Mouse (Mus musculus): ENCODE data around the gene Gpx1.

Gene Gpx1

DNA sequence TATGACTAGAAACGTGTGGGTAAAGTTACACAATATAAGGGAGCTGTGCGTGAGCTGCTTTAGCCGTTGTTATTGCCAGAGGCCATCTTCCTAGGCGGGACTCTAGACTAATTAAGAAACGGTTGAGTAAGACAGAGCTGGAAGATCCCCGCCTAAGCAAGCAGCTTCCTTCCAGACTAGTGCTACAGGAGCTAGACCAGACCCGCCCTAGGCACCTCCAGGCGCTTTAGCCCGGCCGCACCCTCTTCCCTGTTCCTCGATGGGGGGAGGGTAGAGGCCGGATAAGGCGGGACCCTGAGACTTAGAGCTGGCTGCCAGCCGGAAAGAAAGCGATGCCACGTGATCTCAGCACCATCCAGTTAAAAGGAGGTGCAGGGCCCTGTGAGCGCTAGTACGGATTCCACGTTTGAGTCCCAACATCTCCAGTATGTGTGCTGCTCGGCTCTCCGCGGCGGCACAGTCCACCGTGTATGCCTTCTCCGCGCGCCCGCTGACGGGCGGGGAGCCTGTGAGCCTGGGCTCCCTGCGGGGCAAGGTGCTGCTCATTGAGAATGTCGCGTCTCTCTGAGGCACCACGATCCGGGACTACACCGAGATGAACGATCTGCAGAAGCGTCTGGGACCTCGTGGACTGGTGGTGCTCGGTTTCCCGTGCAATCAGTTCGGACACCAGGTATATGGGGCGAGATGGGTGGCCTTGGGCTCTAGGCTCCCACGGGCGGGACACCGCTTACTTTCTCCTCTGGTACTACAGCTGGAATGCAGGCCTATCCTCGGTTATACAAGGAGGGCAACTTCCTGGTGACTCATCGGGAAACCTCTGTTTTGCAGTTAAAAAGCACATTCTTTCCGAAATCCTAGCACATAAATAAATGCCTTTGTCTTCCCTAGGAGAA lies at the start of gene Gpx1:
Gene Gpx1, plus strand, starts transcription at position 18 of the 896 bp plus-strand sequence.
- DNase-seq: peak; percentile 87 to 89

DNA sequence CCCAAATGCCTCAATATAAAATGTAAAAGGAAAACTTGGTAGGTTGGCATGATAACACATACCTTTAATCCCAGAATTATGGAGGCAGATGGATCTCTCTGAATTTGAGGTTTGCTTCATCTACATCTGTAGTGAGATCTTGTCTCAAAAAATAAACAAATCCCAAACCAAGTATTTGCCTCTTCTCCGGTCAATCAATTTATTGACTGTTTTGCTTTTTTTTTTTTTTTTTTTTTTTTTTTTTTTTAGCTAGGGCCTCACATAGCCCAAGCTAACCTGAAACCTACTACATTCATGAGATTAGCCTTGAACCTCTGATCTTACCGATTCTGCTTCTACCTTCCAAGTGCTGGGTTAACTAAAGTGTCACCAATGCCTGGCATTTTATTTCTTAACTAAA lies 49.4 kb upstream of the Gpx1 start:
- no peak for DNase-seq

DNA sequence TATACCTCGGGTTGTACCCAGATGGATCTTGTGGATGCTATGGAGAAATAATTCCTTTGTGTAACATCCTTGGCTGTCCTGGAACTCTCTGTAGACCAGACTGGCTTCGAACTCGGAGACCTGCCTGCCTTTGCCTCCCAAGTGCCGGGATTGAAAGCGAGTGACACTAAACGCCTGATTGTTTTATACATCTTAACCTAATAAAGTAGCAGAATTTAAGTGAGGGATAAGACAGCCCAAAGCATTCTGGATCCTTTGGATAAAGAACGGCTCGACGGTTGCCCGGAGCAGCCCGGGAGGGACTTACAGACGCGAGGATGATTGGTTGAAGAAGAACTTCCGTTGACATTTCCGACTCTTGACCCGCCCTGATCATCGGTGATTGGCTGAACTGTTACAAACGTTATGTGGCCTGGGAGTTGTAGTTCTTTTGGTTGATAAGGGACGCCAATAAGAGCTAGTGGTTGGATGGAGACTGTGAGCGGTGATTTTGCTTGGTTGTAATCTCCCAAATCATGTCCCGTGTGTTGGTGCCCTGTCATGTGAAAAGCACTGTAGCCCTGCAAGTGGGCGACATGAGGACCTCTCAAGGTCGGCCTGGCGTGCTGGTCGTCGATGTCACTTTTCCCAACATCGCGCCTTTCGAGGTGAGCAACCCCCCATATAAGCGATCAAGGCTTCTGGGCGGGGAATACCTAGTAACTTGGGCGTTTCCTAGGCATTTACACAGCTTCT lies 48.5 kb upstream of the Gpx1 start, which contains the start of gene Nicn1:
Gene Nicn1, plus strand, starts transcription at position 414 of the 735 bp plus-strand sequence.
- peak; percentile 85 to 88 for DNase-seq

DNA sequence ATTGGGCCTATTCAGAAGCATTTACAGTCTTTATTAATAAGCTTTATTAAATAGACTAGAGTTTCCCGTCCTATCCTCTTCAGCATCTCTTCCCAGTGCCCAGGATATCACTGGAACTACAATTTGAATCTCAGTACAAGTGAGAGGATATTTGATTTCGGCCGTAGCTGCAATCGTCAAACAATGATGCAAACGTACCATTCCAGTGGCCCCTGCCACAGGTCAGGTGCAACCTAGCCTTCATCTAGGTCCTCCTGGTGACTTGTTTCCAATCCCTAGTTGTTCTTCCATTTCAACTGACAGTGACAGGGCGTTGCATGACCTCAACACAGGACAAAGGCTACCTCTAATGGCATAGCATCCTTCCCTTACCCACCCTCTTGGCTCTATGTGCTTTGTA lies 47.9 kb upstream of the Gpx1 start:
- DNase-seq: no peak

DNA sequence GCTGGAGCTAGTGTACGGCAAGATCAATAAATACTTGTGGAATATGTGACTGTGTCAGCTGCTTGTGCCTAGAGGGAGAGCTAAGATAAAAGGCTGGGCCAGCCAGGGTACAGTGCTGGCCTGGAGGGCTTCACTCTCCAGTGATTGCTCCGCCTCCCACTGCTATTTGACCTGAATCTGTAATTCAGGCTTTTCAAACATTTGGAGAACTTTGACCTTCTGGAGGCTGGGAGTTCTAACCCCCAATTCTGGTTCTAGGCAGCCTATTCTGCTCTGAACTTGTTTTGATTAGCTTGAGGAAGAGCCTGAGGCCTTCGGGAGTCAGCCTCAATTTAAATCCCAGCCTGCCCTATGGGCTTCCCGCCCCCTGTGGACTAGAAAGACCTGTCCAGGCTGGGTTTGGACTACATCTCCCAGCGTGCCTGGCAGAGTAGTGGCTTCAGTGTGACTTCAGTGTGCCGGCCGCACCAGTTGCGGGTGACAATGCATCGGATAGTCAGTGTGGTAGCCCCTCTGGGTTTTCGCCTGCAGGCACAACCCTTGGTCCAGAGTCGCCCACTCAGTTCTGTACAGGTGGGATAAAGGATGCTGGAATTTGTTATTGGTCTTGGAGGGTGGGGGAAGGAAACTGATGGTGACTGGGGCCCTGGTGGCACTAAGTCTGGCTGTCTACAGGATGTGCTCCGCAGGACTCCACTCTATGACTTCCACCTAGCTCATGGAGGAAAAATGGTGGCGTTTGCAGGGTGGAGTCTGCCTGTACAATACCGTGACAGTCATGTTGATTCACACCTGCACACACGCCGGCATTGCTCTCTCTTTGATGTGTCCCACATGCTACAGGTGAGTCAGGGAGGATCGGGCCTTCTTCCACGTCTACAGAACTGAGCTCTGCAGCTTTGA lies 42.0 kb upstream of the Gpx1 start, which contains the start of gene Amt:
Gene Amt, plus strand, starts transcription at position 401 of the 903 bp plus-strand sequence.
- no peak for DNase-seq

DNA sequence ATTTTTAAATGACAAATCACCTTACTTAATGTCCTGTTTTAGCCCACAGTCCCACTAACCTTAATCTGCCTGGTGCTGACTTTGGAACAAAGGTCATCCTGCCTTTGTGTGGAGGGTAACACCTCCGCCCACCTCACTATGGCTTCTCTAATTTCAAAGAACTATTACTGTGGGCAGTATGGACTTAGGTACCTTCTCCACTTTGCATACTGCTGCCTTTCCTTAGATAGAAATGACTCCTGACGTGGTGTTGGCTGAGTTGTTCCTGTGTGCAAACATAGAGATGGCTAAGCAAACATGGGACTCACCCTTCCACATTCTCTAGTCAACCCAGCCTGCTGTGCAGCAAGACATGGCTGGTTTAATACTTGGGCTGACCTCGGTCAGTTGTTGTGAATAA lies 36.9 kb upstream of the Gpx1 start:
- DNase-seq: no peak

DNA sequence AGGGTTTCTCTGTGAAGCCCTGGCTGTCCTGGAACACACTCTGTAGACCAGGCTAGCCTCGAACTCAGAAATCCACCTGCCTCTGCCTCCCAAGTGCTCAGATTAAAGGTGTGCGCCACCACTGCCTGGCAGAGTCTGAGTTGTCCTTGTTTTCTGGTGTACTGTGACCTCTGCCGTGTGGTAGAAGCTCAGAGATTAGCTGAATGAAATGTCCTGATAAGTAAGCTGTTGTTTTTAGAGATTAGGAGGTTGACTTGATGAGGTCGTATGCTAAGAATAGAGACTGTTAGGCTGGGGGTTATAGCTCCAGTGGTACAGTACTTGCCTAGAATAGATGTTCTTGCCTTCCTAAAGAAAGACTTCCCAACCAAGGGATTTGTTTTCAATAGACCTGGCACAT lies 34.0 kb upstream of the Gpx1 start:
- DNase-seq: no peak

DNA sequence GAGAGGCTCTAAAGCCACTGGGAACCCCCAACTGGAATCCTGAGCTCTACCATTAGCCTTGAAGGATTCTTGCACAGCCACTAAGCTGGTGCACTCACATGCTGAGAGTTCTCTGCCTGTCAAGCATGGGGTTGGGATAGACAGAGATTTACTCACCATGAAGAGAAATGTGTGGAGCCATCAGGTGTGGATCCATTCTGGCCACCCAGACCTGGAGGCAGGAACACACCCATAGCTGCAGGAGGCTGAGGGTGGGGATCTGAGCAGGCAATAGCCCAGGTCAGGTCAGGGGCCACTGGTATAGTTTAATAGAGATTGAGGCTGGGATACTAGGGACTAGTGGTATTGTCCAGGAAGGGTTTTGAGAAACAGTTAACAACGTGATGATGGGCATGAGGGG lies 33.5 kb upstream of the Gpx1 start:
- DNase-seq: peak in 1 of 2 experiments; percentile 15

DNA sequence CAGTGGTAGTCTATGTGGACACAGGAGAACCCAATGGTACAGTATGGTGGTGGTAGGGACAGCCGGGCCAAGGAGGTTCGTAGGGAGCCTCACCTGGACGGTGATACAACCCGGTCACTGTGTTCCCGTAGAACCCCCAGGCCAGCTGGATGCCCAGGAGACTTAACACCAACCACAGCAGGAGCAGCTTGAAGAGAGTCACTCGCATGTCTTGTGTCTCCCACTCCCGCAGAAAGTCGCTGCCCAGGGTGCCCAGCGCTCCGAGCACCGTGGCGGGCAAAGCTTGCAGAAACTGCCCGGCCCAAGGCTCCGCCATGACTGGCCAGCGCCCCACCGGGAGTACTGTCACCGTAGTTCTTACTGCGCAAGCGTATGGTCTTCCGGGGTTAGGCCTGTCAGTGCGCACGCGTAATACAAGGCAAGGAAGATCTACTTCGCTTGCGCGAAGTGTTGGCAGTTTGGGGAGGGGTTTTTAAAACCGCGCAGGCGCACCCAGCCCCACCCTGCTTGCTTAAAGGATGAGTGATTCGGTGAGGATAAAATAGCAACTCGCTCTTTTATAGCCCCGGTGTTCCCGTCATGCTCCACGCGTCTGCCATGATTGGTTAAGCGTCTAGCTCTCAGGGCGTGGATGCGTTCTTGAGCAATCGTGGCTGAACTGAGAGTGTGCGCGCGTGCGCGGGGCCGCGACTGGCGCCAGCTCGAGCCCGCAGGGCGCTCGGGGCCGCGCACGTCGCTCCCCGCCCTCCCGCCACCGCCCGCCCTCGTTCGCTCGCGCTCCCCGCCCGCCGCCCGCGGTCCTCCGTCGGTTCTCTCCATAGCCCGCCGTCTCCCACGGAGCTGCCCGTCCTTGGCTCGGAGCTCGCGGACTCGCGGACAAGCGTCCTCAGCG lies 32.8 kb upstream of the Gpx1 start, which contains the start of the genes Rhoa and Tcta:
Gene Rhoa, plus strand, starts transcription at position 501 of the 892 bp plus-strand sequence.
Gene Tcta, minus strand, starts transcription at position 532 of the 892 bp plus-strand sequence.
- peak; percentile 95 to 98 for DNase-seq

DNA sequence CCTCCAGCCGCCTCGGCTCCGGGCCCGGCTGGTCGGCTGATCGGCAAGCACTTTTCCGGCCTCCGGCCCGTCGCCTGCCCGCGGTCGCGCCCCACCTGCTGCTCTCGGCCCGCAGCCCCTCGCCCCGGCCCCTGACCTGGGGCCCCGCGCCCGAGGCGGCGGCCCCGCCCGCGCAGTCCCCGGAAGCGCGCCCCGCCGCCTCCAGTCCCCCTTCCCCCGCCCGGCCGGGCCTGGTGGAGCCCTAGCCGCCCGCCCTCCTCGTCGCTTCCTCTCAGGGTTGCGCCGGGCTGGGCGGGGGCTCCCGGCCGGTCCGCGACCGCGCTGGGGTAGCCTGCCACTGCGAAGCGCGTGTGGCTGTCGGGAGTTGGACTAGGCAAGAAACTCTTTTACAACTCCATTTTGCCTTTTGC lies 32.1 kb upstream of the Gpx1 start:
- DNase-seq: peak; percentile 90 to 92

DNA sequence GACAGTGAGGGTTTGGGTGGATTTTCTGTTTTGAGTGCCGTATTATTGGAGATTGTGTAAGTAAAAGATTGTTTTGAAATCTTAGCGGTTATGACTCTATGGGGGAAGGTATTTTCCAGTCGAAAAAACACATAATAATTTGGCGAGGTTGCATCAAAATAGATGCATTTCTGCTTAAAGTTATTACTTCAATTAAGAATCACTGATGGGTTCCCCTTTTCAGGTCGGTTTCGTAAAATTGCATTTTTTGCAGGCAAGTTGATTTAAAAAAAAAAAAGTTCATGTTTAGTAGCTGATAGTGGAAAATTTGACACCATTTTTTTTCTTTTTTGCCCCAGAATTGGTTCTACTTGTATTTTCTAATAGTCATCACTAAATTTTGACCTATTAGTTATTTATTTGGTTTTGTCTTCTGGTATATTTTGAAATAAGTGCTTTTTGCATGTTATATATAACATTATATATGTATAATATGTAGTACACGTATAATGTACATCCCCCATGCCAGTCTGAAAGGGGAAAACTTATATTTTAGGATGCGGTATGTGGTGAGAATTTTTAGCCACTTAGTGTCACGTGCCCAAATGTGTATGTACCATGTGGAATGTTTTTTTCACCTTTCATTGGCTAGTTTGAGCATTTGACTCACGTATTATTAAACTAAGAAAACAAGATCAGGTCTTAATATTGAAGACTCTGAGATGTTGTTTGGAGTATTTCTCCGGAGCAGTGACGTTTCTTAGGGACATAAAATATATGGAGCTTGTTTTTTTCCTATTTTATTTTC lies 31.5 kb upstream of the Gpx1 start:
- peak in 1 of 2 experiments; percentile 16 for DNase-seq

DNA sequence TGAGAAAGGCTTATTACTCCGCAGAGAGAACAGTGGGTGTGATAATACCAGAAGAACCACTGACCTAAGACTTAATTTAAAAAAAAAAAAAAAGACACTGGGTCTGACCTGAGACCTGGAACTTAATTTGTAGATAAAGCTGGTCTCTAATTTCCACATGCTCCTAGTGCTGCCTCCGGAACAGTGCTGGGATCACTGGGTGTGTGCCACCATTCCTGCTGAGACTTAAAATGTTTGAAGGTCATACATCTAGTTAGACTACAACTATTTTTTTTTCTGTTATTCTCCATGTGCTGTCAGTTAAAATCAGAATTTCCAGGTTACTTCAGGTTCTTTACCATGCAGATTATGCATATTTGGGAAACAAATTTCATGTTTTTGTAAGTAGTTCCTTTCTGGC lies 30.6 kb upstream of the Gpx1 start:
- no peak for DNase-seq

DNA sequence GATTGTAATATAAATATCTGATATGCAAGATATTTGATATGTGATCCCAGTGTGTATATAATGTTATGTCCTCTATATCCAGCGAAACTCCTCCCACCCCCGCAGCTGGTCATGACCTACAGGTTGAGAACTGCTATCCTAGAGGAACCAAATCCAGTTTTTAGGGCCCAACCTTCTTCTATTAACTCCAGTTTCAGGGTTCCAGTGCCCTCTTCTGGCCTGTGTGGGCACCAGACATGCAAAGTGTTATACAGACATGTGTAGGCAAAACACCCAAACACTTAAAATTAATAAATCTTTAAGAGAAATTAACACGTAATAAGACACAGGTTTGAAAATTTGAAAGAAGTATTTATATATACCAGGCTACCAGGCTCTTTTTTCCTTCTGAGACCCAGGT lies 21.1 kb upstream of the Gpx1 start:
- DNase-seq: peak; percentile 40 to 41

DNA sequence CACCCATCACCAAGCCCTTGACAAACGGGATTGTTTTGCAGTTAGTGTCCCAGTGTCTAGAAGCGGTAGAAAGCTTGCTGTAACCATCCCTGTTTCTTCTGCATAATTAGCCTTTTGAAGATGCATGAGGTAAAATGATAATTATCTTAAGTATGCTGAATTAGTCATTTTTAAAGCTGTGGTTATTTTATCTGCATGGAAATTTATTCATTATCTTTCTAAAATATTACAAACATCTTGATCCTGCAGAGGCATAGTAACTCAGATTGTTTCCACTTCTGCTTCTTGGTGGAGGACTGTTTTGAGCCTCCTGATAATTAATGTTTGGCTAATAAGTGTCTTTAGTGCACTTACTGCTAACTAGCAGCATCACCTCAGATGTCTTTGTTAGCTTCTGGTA lies 20.2 kb upstream of the Gpx1 start:
- DNase-seq: no peak

DNA sequence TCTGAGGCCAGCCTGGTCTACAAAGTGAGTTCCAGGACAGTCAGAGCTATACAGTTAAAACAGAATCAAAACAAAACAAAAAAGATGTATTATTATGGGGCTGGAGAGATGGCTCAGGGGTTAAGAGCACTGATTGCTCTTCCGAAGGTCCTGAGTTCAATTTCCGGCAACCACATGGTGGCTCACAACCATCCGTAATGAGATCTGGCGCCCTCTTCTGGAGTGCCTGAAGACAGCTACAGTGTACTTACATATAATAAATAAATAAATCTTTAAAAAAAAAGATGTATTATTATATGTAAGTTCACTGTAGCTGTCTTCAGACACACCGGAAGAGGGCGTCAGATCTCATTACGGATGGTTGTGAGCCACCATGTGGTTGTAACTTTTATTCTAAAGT lies 16.6 kb upstream of the Gpx1 start:
- DNase-seq: peak in 1 of 2 experiments; percentile 23

DNA sequence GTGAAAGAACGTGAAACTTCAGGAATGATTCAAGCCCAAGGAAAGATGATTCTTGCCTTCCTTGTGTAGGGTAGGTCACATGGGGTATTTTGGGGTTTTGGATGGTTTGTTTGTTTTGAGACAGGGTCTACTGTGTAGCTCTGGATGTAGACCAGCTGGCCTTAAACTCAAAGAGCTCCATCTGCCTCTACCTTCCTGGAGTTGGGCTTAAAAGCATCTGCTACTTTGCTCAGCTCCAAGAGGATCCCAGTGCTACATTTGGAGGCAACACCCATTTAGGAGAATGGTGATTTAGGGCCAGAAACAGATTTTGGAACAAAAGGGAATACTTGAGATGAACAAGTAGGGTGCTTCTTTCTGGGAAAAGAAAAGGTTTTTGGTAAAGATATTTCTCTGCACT lies 13.9 kb upstream of the Gpx1 start:
- no peak for DNase-seq

DNA sequence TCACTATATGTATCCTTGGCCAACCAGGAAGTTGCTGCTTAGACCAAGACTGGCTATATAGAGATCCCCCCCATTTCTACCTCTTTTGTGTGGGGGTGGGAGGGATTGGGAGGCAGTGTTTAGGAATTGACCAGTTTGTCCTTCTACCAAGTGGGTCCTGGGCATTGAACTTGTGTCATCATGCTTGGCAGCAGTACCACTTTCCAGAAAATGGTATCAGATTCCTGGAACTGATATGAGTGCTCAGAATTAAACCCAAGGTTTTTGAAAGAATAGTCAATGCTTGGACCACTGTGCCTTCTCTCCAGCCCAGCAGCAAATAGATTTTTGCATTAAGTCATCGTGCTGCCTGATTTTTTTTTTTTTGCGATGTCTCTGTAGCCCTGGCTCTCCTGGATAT lies 12.9 kb upstream of the Gpx1 start:
- DNase-seq: no peak

DNA sequence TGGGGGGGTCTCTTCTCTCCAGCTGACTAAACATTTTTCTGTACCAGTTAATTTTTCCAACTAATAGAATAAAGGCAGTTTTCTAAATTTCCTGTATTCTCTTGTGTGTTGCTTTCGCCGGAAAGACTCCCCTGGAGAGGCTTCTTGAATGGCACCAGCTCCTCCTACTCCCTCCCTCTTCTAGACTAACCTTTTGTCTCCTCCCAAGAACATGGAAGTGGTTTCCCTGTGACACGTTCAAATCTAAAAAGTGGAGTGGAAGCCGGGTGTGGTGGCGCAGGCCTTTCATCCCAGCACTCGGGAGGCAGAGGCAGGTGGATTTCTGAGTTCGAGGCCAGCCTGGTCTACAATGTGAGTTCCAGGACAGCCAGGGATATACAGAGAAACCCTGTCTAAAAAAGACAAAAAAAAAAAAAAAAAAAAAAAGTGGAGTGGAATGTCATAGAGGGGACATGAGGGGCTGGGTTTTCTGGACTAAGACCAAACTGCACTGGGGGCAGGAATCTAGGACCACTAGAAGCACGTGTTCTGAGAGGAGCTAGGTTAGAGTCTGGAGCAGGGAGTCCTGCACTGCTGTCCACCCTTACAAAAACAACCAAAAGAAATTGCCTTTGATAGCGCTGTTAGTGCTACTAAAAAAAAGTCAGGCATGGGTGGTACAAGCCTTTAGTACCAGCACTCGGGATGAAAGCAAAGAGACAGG lies 704 bp upstream of the Gpx1 start:
- DNase-seq: no peak

DNA sequence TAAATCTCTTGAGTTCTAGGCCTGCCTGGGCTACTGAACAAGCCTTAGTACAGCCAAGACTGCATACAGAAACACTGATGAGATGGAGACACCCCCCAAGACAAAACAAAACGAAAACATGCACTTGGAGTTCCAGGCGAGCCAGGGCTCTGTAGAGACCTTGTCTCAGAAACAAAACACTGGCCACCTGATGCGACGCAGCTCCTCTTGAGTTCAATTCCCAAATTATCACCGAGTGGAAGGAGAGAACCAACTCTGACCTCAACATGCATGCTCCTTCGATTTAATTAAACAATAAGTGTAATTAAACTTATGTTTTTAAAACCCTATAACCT lies 185 bp upstream of the Gpx1 start:
- no peak for DNase-seq

DNA sequence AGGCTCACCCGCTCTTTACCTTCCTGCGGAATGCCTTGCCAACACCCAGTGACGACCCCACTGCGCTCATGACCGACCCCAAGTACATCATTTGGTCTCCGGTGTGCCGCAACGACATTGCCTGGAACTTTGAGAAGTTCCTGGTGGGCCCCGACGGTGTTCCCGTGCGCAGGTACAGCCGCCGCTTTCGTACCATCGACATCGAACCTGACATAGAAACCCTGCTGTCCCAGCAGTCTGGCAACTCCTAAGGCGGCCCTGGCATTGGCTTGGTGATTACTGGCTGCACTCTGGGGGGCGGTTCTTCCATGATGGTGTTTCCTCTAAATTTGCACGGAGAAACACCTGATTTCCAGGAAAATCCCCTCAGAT lies 1.2 kb downstream of the Gpx1 start:
- no peak for DNase-seq

All from B cell, adult 2 months (primary cell).